Mouse (Mus musculus) macrophage (primary cell): ENCODE results near the gene Ranbp1. TPM values are rescaled to one million over a fixed set of nuclear protein-coding genes. Genes with fewer than 3 reads are reported as not detected.

ENCODE experiments used
- H3K27ac ChIP-seq: fragments of 350-480 bp; formaldehyde crosslinking; 2 replicates; pipeline ENCODE4 v1.9.0; 2021
- H3K36me3 ChIP-seq: fragments of 350-480 bp; formaldehyde crosslinking; 2 replicates; pipeline ENCODE4 v1.9.0; 2021; ENCODE audit errors: inconsistent target
- H3K4me3 ChIP-seq: fragments of 350-480 bp; formaldehyde crosslinking; 2 replicates; pipeline ENCODE4 v1.9.0; 2021; ENCODE audit errors: inconsistent target
- H3K79me2 ChIP-seq: fragments of 350-480 bp; formaldehyde crosslinking; 2 replicates; pipeline ENCODE4 v1.9.0; 2021; ENCODE audit errors: inconsistent target
- WGBS: methylation state at CpG from one replicate; pipeline ENCODE4 v1.1.7; 2026; ENCODE audit warnings: inconsistent platforms; ENCODE audit not compliant: missing documents; 5-methylcytosine and 5-hydroxymethylcytosine counted together
- polyA plus RNA-seq: library from polyadenylated mRNA; stranded (reverse); fragments of 250-400 nt; gene quantifications from 3 replicates; pipeline ENCODE4 v1.2.4, GENCODE M21; 2018; ENCODE audit warnings: inconsistent platforms

The Ranbp1 gene
- polyA plus RNA-seq, 1 experiment from 2014 or later: 228 TPM

DNA sequence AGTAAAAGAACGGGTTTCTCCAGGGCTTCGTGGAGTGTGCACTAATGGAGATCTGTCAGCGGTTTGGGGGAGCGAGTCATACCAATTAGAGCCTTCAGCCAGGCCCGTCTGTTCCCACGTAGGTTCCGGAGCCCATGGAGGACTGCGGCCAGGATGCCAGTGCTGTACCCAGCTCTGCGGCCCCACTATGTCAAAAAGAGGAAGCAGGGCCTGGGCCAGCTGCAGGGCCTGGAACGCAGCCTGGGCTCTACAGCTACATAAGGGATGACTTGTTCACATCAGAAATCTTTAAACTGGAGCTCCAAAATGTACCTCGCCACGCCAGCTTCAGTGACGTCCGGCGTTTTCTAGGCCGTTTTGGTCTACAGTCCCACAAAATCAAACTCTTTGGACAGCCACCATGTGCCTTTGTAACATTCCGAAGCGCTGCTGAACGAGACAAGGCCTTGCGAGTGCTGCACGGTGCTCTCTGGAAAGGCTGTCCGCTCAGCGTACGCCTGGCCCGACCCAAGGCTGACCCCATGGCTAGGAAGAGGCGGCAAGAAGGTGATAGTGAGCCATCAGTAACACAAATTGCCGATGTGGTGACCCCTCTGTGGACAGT, 934 bp upstream of the Ranbp1 start:
- 4% methylated on average over 27 of the region's 27 CpGs for WGBS
- Histone ChIP-seq H3K79me2 (peaks cover 69% of the 10 kb centered on the region), H3K4me3 (peak overlapping the region; percentile 89), H3K36me3 (peaks cover 54% of the 10 kb centered on the region), H3K27ac (peak overlapping the region; percentile 86)

DNA sequence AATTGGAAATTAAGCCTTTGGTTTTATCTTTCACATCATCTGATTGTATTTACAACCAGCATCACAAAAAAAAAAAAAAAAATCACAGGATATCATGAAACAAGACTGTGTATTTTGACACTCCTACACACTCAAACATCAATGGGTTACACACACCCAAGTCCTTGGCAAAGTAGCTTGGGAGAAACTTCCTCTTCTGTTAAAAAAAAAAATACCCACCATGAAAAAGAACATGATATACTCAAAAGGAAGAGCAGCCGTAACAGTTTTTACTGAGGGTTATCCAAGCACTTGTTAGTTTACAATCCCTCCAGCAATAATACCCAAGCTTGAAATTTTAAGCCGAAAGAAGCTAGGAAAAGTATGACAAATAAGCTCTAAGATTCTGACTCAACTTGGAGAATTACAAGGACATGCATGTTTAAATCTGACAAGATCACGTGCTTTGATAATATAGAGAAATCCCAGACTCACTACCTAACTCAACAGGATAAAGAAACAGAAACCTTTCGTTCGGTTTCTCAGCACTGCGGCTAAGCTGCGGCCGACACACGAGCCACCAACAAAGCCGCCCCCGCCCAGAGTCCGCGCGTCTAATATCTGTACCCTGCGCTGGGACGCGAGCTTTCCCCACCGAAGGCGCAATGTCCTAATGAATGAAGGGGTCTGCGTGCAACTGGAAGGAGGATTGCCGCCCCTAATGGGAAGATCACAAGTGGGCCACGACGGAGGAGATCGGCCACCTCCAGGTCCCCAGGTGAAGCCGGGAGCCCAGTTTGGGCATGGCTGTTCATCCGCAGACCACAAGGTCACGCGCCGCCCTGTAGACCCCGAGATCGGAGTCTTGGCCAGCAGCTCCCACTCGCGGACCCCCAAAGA, 772 bp downstream of the Ranbp1 start:
- under 1% methylated on average over 27 of the region's 33 CpGs for WGBS
- H3K27ac ChIP-seq: peak overlapping the region; percentile 65

GRCm38 (mm10) chr16:18241581-18241980, 7.0 kb downstream of the Ranbp1 start:
- WGBS: 93% methylated on average over 10 of the region's 10 CpGs
- H3K4me3 ChIP-seq: no peak overlapping the region
- H3K79me2 ChIP-seq: peaks cover 43% of the 10 kb centered on the region
- no peak overlapping the region for H3K27ac ChIP-seq
- peaks cover 68% of the 10 kb centered on the region for H3K36me3 ChIP-seq

More for the DNA sequence above, 772 bp downstream of the Ranbp1 start:
- peak overlapping the region; percentile 88 for H3K4me3 ChIP-seq
- peaks cover 86% of the 10 kb centered on the region for H3K79me2 ChIP-seq
- H3K36me3 ChIP-seq: peaks cover 54% of the 10 kb centered on the region

DNA sequence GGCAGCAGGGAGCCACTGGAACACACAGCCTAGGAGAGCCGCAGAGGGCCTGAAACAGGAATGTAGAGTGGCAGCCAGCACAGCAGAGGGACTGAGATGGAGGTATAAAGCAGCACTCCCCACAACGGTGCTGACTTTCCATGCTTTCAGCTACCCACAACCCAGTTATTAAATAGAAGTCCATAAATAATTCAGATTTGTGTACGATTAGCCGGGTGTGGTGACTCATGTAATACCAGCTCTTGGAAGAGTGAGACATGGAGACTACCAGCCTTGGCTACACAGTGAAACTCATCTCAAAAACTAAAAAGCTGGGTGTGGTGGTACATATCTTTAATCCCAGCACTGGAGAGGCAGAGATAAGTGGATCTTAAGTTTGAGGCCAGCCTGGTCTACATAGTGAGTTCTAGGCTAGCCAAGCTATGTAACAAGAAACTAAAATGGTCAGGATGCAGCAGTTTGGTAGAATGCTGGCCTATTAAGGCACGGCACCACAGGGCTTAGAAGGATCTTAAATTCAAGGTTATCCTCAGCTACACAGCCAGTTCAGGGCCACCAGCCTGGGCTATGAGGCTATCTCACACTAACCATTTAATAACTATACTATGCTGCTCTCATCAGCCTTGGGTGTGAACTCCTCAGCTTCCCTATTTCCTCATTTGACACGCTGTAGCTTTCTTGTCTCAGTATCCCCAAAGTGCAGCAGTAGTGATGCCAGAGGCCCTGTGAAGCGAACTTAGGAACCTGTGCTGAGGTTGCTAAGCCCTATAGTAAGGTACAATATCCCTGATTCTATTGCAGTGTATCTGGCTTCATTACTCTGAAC, 11.6 kb downstream of the Ranbp1 start:
- Histone ChIP-seq H3K27ac (no peak overlapping the region), H3K4me3 (no peak overlapping the region), H3K79me2 (peaks cover 7% of the 10 kb centered on the region; the same call in 1 of the 2 replicates), H3K36me3 (peaks cover 27% of the 10 kb centered on the region)
- 89% methylated on average over 7 of the region's 7 CpGs for WGBS

DNA sequence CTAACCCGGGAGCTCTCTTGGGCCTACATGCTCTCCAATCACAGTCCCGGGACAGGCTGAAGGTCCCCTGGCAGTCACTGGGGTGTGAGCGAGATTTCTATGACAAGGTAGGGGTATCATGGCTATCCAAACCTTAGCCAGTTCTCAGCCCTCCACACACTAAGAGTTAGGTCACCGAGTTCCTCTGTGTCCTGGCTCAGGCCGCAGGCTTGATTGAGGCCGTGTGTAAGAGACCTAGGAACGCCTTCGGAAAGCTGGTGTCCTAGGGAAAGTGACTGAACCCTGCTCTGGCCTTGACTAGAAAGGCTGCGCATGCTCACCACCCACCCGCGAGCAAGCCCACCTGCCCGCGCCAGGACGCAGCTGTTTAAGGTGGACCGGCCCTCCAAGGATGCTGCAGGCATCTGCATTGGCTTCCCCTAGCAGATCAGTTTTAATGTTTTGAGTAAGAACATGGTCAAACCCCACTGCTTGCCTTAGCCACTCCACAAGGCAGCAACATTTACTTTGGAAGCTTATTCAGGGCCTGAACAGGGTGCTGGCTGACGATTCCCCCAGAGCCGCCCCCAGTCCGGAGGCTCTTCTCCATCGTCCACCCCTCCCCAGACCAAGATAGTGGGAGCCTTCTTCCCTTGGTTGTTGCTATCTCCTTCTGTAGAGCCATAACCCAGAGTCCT, 13.0 kb downstream of the Ranbp1 start:
- Histone ChIP-seq H3K4me3 (peak overlapping the region; percentile 56), H3K36me3 (peaks cover 14% of the 10 kb centered on the region), H3K27ac (0 out of 2 replicates have a peak overlapping the region, but pooled peaks have one; percentile 2), H3K79me2 (peaks cover 20% of the 10 kb centered on the region; the same call in 1 of the 2 replicates)
- WGBS: 19% methylated on average over 19 of the region's 19 CpGs

DNA sequence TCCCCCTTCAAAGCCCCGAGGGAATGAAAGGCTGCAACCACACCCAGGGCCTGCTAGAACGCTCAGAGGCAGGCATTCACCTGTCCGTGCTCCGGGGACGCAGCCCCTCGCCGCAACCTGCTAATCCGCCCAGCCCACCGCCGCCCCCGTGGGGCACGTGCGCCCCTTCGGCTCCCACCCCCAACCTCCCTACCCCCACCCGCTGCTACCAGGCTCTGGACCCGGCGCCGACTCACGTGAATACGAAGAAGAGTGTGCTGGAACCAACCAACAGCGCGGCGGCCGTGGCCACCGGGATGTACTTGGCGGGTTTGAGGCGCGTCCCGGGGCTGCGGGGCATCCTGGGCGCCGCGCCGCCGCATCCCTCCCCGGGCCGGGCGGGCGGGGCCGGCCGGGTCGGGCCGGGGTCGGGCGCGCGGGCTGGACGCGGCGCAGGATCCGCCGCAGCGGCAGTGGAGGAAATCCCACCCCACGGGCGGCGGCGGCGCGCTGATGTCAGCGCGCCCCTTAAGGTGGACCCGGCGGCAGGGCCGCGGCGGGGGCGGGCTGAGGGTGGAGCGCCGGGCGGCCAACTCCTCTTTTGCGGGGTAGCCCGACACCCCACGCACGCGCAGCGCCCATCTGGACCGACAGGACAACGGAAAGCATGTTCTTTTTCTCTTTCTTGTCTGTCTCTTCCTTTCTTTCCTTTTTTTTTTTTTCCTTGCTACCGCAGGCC, 13.7 kb downstream of the Ranbp1 start, which contains the start of gene Zdhhc8:
Gene Zdhhc8 (minus strand): TSS at position 466 of the 718 bp plus-strand sequence.
- H3K27ac ChIP-seq: 0 out of 2 replicates have a peak within 1 kb of the TSS, but pooled peaks have one; percentile 2
- H3K79me2 ChIP-seq: peaks cover 26% of the 10 kb centered on the region; the same call in 1 of the 2 replicates
- under 1% methylated on average over 50 of the region's 79 CpGs for WGBS
- H3K36me3 ChIP-seq: peaks cover 12% of the 10 kb centered on the region
- H3K4me3 ChIP-seq: peak within 1 kb of the TSS; percentile 56

GRCm38 (mm10) chr16:18233919-18234670, 14.4 kb downstream of the Ranbp1 start:
- H3K4me3 ChIP-seq: peak overlapping the region; percentile 47
- peaks cover 5% of the 10 kb centered on the region; the same call in 1 of the 2 replicates for H3K36me3 ChIP-seq
- peaks cover 28% of the 10 kb centered on the region; the same call in 1 of the 2 replicates for H3K79me2 ChIP-seq
- H3K27ac ChIP-seq: no peak overlapping the region
- WGBS: 14% methylated on average over 13 of the region's 13 CpGs

- Histone ChIP-seq H3K27ac (no peak overlapping the region), H3K4me3 (no peak overlapping the region), H3K36me3 (no peaks in the 10 kb centered on the region), H3K79me2 (peaks cover 28% of the 10 kb centered on the region; the same call in 1 of the 2 replicates)
- WGBS: 13% methylated on average over 1 of the region's 1 CpGs
Measured at GRCm38 (mm10) chr16:18233451-18233850, 15.1 kb downstream of the Ranbp1 start.

- Histone ChIP-seq H3K27ac (no peak overlapping the region), H3K79me2 (peaks cover 28% of the 10 kb centered on the region; the same call in 1 of the 2 replicates), H3K4me3 (no peak overlapping the region), H3K36me3 (peaks cover 11% of the 10 kb centered on the region)
- WGBS: 93% methylated on average over 3 of the region's 4 CpGs
Measured at GRCm38 (mm10) chr16:18231451-18231850, 17.1 kb downstream of the Ranbp1 start.

- peaks cover 15% of the 10 kb centered on the region for H3K36me3 ChIP-seq
- no peak overlapping the region for H3K27ac ChIP-seq
- 92% methylated on average over 3 of the region's 3 CpGs for WGBS
- H3K79me2 ChIP-seq: peaks cover 28% of the 10 kb centered on the region; the same call in 1 of the 2 replicates
- H3K4me3 ChIP-seq: no peak overlapping the region
Measured at GRCm38 (mm10) chr16:18231047-18231446, 17.5 kb downstream of the Ranbp1 start.

DNA sequence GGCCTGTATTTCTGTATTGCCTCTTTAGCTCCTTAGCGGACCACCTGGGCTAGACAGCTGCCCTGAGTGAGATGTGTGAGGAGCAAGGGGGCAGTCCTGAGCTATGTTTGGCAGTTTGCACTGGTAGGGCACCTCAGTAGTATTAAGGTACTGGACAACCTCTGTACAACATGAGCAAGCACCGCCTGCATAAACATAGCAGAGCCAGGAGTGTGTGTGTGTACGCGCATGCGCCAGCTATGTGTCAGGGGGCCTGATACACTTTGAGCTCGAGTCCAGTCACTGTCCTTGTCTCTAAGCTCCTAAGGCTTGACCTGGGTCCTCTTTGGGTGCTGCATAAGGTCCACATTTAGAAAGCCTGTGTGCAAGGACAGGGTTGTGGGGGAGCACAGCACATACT, 17.9 kb downstream of the Ranbp1 start:
- H3K79me2 ChIP-seq: peaks cover 28% of the 10 kb centered on the region; the same call in 1 of the 2 replicates
- 94% methylated on average over 6 of the region's 6 CpGs for WGBS
- no peak overlapping the region for H3K4me3 ChIP-seq
- H3K27ac ChIP-seq: no peak overlapping the region
- peaks cover 16% of the 10 kb centered on the region for H3K36me3 ChIP-seq

DNA sequence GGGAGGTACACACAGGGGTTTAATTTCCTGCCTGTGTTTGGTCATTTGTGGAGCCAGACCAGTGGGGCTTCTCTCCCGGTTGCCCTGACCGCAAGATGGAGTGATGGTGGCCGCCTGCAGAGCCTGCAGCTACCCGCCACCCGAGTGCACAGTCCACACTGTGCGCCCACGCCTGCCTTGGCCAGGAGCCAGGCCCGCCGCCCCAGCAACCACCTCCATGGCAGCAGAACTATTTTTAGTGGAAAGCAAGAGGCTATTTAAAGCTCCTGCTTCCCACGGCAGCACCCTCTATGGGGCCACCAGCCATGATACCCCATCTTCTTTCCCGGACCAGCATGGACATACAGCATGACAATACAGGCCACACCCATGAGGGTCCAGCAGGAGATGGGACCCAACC, 18.9 kb downstream of the Ranbp1 start:
- WGBS: 46% methylated on average over 11 of the region's 11 CpGs
- H3K27ac ChIP-seq: no peak overlapping the region
- H3K36me3 ChIP-seq: peaks cover 21% of the 10 kb centered on the region
- H3K79me2 ChIP-seq: peaks cover 28% of the 10 kb centered on the region; the same call in 1 of the 2 replicates
- no peak overlapping the region for H3K4me3 ChIP-seq
